Mouse (Mus musculus) hindbrain, embryonic 16.5 days (tissue): ENCODE measurements around the gene Rgs6. TPM values are rescaled to one million over a fixed set of nuclear protein-coding genes. Genes with fewer than 3 reads are reported as not detected.

Experiments
- ATAC-seq: fragments of 200-750 bp; cut with Nextera tagmentation; 2 replicates; pipeline ENCODE4 v1.8.0; 2017; ENCODE audit warnings: moderate TSS enrichment, moderate library complexity
- H3K27ac ChIP-seq: fragments of 300-500 bp; sonication (generic); 2 replicates; pipeline ENCODE4 v1.5.1; 2014; ENCODE audit warnings: low read depth, mild to moderate bottlenecking, control low read depth, low read length, moderate library complexity
- H3K27me3 ChIP-seq: fragments of 300-500 bp; sonication (generic); replicated peaks from 2 replicates; pipeline ENCODE4 v1.6.1; 2014; ENCODE audit warnings: low read length; ENCODE audit not compliant: control insufficient read depth, insufficient read depth
- H3K36me3 ChIP-seq: fragments of 300-500 bp; sonication (generic); 2 replicates; pipeline ENCODE4 v1.6.1; 2014; ENCODE audit warnings: mild to moderate bottlenecking, low read length, moderate library complexity, mixed read lengths; ENCODE audit not compliant: control insufficient read depth, insufficient read depth
- H3K4me1 ChIP-seq: fragments of 300-500 bp; sonication (generic); 2 replicates; pipeline ENCODE4 v1.6.1; 2014; ENCODE audit warnings: low read depth, low read length; ENCODE audit not compliant: control insufficient read depth, insufficient read depth
- H3K4me2 ChIP-seq: fragments of 300-500 bp; sonication (generic); 2 replicates; pipeline ENCODE4 v1.6.1; 2014; ENCODE audit warnings: mild to moderate bottlenecking, low read length, control low read depth, moderate library complexity
- H3K4me3 ChIP-seq: fragments of 300-500 bp; sonication (generic); 2 replicates; pipeline ENCODE4 v1.5.1; 2014; ENCODE audit warnings: mild to moderate bottlenecking, low read length, control low read depth, moderate library complexity
- H3K9ac ChIP-seq: fragments of 300-500 bp; sonication (generic); 2 replicates; pipeline ENCODE4 v1.6.1; 2014; ENCODE audit warnings: low read depth, mild to moderate bottlenecking, control low read depth, low read length, moderate library complexity
- H3K9me3 ChIP-seq: fragments of 300-500 bp; sonication (generic); 2 replicates; pipeline ENCODE4 v1.6.1; 2014; ENCODE audit warnings: mild to moderate bottlenecking, low read length, moderate library complexity; ENCODE audit not compliant: control insufficient read depth
- WGBS: fragments of 180-500 bp; shearing (Covaris S2); extraction: QIAGEN DNeasy Blood & Tissue Kit; methylation state at CpG from one replicate; pipeline ENCODE4 v1.1.7; 2014; 5-methylcytosine and 5-hydroxymethylcytosine counted together
- polyA plus RNA-seq: library from polyadenylated mRNA; unstranded; fragments of >200 nt; fragmentation: Nextera tagmentation; extraction: Ambion mirVana; gene quantifications from 2 replicates; pipeline ENCODE4 v1.2.1, GENCODE M21; 2015

Rgs6 gene
- polyA plus RNA-seq, 1 experiment from 2014 or later: 10.1 TPM

DNA sequence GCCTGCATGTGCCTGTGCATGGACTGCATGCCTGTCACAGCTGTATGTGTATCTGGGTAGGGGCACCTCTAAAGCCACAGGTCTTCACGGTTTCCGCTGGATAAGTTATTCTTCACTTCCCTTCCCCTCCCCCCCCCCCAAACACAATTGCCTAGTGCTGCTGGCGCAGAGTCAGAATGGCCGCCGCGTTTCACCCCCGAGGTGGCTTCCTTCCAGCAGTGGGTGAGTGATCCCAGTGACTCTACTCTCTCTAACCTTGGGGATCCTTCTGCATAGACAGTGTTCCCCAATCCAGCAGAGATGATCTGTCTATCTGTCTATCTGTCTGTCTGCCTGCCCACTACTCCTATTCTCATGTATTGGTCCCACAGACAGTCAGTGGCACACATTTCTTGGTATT, 561.9 kb downstream of the Rgs6 start:
- no peak overlapping the region for H3K4me2 ChIP-seq
- no peak overlapping the region for H3K4me3 ChIP-seq
- WGBS: 94% methylated on average over 7 of the region's 7 CpGs
- no peaks in the 10 kb centered on the region for H3K36me3 ChIP-seq
- H3K9me3 ChIP-seq: no peaks in the 10 kb centered on the region
- ATAC-seq: no peak
- H3K27ac ChIP-seq: no peak overlapping the region
- no peaks in the 10 kb centered on the region for H3K27me3 ChIP-seq
- H3K9ac ChIP-seq: no peak overlapping the region
- H3K4me1 ChIP-seq: peaks cover 2% of the 10 kb centered on the region; the same call in 1 of the 2 replicates

DNA sequence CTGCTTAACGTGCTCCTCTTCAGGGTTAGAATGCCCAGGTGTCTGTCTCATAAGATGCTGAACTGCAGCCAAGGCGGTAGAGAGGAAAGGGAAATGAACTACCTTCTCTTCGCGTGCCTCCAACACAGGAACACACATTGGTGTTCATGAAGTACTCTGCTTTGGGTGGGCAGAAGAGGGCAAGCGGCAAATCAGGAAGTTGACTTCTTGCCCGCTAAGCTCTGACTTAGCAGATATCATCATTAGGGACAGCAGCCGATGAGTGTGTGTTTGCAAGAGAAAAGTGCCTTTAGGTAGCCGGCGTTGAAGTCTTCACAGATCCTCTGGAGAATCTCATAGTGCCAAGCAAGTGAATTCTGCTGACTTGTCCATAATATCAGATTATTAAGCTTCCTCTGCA, 562.7 kb downstream of the Rgs6 start:
- no peak overlapping the region for H3K27ac ChIP-seq
- WGBS: 90% methylated on average over 9 of the region's 9 CpGs
- no peak overlapping the region for H3K4me2 ChIP-seq
- peaks cover 2% of the 10 kb centered on the region; the same call in 1 of the 2 replicates for H3K4me1 ChIP-seq
- no peak for ATAC-seq
- H3K27me3 ChIP-seq: no peaks in the 10 kb centered on the region
- no peak overlapping the region for H3K9ac ChIP-seq
- H3K9me3 ChIP-seq: no peaks in the 10 kb centered on the region
- H3K4me3 ChIP-seq: no peak overlapping the region
- H3K36me3 ChIP-seq: no peaks in the 10 kb centered on the region

DNA sequence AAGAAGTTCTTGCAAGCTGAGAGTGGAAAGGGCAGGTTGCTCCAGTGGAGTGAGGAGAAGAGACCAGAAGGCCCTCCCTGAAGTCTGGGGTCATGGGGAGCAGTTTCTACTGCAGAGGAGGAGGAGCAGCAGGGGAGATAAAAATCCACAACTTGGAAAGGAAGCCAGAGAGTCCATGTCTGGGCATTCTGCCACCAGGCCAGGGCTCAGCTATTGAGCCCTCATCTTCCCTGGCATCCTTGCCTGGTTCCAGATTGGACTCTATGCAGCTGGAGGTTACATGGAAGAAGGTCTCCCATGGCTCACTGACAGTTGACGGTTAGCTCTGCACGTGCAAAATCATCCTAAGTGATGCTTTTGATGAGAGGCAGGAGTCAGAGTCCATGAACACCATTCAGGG, 563.4 kb downstream of the Rgs6 start:
- 66% methylated on average over 2 of the region's 2 CpGs for WGBS
- Histone ChIP-seq H3K36me3 (no peaks in the 10 kb centered on the region), H3K9me3 (no peaks in the 10 kb centered on the region), H3K4me2 (no peak overlapping the region), H3K4me1 (peaks cover 2% of the 10 kb centered on the region; the same call in 1 of the 2 replicates), H3K27ac (no peak overlapping the region), H3K27me3 (no peaks in the 10 kb centered on the region), H3K9ac (no peak overlapping the region), H3K4me3 (no peak overlapping the region)
- no peak for ATAC-seq

DNA sequence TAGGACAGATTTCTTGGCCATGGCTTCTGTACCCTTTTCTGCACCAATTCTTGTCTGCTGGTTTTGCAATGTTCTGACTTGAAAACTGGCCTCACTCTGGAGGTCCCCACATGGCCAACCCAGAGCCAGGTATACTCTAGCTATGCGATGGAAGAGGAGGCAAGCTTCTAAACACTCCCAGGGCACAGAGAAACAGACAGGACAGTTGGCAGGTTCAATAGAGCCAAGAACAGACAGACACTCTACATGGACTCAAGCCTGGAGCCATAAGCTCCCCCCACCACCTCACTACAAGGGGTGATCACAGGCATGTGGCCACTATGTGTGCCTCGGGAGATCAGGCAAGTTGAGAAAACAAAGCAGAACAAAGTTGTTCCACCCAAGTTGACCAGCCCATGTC, 572.1 kb downstream of the Rgs6 start:
- Histone ChIP-seq H3K9ac (no peak overlapping the region), H3K9me3 (no peaks in the 10 kb centered on the region), H3K36me3 (no peaks in the 10 kb centered on the region), H3K4me2 (no peak overlapping the region), H3K4me1 (peaks cover 4% of the 10 kb centered on the region; the same call in 1 of the 2 replicates), H3K4me3 (no peak overlapping the region), H3K27ac (no peak overlapping the region), H3K27me3 (no peaks in the 10 kb centered on the region)
- no peak for ATAC-seq
- WGBS: 78% methylated on average over 2 of the region's 2 CpGs

DNA sequence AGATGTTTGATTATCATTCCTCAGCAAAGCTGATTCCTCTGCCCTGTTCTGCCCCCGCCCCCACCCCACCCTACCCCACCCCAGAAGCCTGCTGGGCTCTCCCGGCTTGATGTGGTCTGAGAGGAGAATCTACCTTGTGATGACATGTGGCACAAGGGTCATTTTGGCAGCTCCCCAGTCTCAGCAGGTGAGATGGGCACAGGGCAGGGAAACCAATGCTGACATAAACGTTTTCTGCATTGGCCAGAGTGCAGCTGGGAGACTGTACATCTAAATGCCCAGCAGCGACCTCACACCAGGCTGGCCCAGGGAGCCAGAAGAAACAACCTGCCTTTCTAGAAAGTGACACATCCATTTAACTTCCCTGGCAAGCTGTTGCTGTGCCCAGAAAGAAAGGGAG, 572.6 kb downstream of the Rgs6 start:
- 53% methylated on average over 4 of the region's 4 CpGs for WGBS
- Histone ChIP-seq H3K27ac (no peak overlapping the region), H3K4me3 (no peak overlapping the region), H3K9ac (no peak overlapping the region), H3K36me3 (no peaks in the 10 kb centered on the region), H3K4me1 (peaks cover 4% of the 10 kb centered on the region; the same call in 1 of the 2 replicates), H3K27me3 (no peaks in the 10 kb centered on the region), H3K9me3 (no peaks in the 10 kb centered on the region), H3K4me2 (no peak overlapping the region)
- ATAC-seq: no peak

DNA sequence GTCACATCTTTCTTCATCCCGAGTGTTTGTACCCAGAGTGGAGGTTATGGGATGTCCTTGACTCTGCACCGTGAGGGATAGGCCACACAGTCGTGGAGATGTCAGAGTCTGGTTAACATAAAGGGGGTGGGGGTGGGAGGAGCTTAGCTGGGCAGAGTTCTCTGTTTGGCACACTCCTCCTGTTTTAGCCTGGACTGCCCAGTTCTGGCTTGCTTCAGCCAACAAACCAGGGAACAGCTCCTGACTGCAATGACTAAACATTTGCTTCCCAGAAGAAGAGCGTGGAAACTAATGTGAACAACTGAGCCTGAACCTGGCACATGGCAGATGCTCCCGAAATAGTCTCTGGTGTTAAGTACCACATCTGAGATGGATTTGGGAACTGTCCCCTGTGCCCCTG, 575.6 kb downstream of the Rgs6 start:
- Histone ChIP-seq H3K4me1 (peaks cover 4% of the 10 kb centered on the region; the same call in 1 of the 2 replicates), H3K9me3 (no peaks in the 10 kb centered on the region), H3K36me3 (no peaks in the 10 kb centered on the region), H3K4me3 (no peak overlapping the region), H3K9ac (no peak overlapping the region), H3K27me3 (no peaks in the 10 kb centered on the region), H3K4me2 (no peak overlapping the region), H3K27ac (no peak overlapping the region)
- peak; percentile 53; the same call in 1 of the 2 replicates for ATAC-seq
- WGBS: 73% methylated on average over 5 of the region's 5 CpGs

DNA sequence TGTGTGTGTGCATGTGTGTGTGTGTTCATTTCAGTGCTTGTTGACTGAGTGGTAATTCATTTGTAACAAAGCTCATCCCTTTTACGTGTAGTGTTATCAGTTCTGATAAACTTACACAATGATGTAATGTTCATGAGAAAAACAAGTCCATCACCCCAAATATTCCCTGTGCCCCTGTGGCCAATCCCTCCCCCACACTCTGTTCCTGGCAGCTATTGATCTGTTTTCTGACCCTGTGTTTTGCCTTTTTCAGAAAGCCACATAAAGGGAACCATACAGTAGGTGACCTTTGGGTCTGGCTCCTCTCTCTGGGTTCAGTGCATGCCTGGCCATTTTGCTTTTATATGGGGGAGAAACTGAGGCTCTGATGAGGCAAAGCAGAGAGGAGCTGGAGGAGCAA, 577.0 kb downstream of the Rgs6 start:
- Histone ChIP-seq H3K4me3 (no peak overlapping the region), H3K27ac (no peak overlapping the region), H3K4me2 (no peak overlapping the region), H3K9ac (no peak overlapping the region), H3K4me1 (peaks cover 10% of the 10 kb centered on the region), H3K9me3 (no peaks in the 10 kb centered on the region), H3K27me3 (no peaks in the 10 kb centered on the region), H3K36me3 (no peaks in the 10 kb centered on the region)
- no peak for ATAC-seq
- 96% methylated on average over 1 of the region's 1 CpGs for WGBS

DNA sequence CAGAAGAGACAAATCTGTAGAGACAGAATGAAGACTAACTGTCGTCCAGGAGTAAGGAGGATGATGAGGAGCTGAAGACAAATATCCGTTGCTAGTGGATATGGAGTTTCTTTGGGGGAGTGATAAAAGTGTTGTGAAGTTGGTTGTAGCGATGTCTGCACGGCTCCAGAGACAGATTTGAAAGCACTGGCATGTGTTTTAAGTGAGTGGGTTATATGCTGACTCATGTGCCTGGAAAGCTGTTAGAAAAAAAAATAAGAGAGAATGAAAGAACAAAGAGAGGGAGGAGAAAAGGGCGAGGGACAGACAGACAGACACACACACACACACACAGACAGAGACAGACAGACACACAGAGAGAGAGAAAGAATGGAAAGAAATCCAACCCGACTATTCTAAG, 580.2 kb downstream of the Rgs6 start:
- Histone ChIP-seq H3K36me3 (no peaks in the 10 kb centered on the region), H3K4me3 (no peak overlapping the region), H3K4me2 (no peak overlapping the region), H3K27me3 (no peaks in the 10 kb centered on the region), H3K27ac (no peak overlapping the region), H3K4me1 (peaks cover 6% of the 10 kb centered on the region), H3K9me3 (no peaks in the 10 kb centered on the region), H3K9ac (no peak overlapping the region)
- ATAC-seq: no peak
- WGBS: 88% methylated on average over 6 of the region's 6 CpGs

DNA sequence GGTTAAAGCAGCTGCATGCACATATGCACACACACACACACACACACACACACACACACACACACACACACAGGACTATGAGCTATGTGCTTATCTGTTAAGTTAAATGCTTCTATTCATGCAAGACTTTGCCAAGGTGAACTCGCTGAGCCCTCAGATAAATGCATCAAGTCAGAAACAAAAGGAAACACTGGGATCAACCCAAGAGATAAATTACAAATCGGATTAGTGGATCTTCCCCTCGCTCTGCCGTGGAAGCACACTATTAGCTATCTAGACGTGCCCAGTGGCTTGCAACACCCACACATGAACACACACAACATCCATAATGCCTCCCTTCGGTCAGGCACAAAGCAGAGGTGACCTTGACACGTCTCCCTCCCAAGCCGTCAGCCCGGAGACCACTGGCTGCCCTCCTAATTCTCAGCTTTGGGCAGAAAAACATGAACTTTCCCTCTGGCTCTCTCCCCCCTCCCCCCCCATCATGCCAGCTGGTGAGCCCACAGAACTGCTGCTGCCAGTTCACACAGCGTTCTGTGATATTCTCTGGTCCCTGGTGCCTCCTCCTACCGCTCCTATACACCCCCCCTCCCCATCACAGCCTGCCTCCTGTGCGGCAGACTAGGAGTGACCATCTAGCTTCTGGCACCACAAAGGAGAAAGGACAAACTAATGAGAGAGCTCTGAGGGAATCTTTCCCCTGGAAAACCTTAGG, 581.6 kb downstream of the Rgs6 start:
- no peak overlapping the region for H3K4me3 ChIP-seq
- H3K4me2 ChIP-seq: peak overlapping the region; percentile 17
- H3K36me3 ChIP-seq: no peaks in the 10 kb centered on the region
- H3K9ac ChIP-seq: peak overlapping the region; percentile 15
- peaks cover 6% of the 10 kb centered on the region for H3K4me1 ChIP-seq
- H3K27ac ChIP-seq: peak overlapping the region; percentile 67
- 22% methylated on average over 12 of the region's 12 CpGs for WGBS
- no peaks in the 10 kb centered on the region for H3K27me3 ChIP-seq
- H3K9me3 ChIP-seq: no peaks in the 10 kb centered on the region
- peak; percentile 80 for ATAC-seq
